Mouse (Mus musculus): Measurements from ENCODE around the gene Jph2. TPM values are rescaled to one million over a fixed set of nuclear protein-coding genes. Genes with fewer than 3 reads are reported as not detected.

Gene Jph2
- 0.93 and 0.94 TPM in 2 replicates for polyA plus RNA-seq (2015; fragmentation: Nextera tagmentation; extraction: Ambion mirVana)

GRCm38 (mm10) chr2:163397905-163398304 is at the start of gene Jph2:
TSS of gene Jph2 (minus strand) at chr2:163397993.
- Histone ChIP-seq H3K4me1 (no peaks in the 10 kb centered on the region), H3K27me3 (replicated peaks) (no peaks in the 10 kb centered on the region), H3K4me3 (no peak within 1 kb of the TSS), H3K36me3 (replicated peaks) (no peaks in the 10 kb centered on the region), H3K4me2 (no peak within 1 kb of the TSS), H3K27ac (no peak within 1 kb of the TSS), H3K9ac (no peak within 1 kb of the TSS), H3K9me3 (no peaks in the 10 kb centered on the region)
- WGBS, result 11% methylated on average over 10 of the region's 10 CpGs
- ATAC-seq (replicated peaks), result no peak

GRCm38 (mm10) chr2:163447375-163447774 is 49.6 kb upstream of the Jph2 start:
- Histone ChIP-seq H3K27me3 (replicated peaks) (no peaks in the 10 kb centered on the region), H3K9ac (no peak overlapping the region), H3K4me2 (no peak overlapping the region), H3K27ac (no peak overlapping the region), H3K9me3 (no peaks in the 10 kb centered on the region), H3K4me1 (no peaks in the 10 kb centered on the region), H3K4me3 (no peak overlapping the region), H3K36me3 (replicated peaks) (peaks cover 33% of the 10 kb centered on the region)
- 89% methylated on average over 12 of the region's 12 CpGs for WGBS
- no peak for ATAC-seq (replicated peaks)

- 70% methylated on average over 7 of the region's 7 CpGs for WGBS
- Histone ChIP-seq H3K27me3 (replicated peaks) (no peaks in the 10 kb centered on the region), H3K9ac (no peak overlapping the region), H3K4me3 (no peak overlapping the region), H3K27ac (no peak overlapping the region), H3K4me1 (peaks cover 27% of the 10 kb centered on the region), H3K4me2 (no peak overlapping the region), H3K36me3 (replicated peaks) (peaks cover 15% of the 10 kb centered on the region; the same call in 1 of the 2 replicates), H3K9me3 (no peaks in the 10 kb centered on the region)
- no peak for ATAC-seq (replicated peaks)
Measured at GRCm38 (mm10) chr2:163444017-163444416, 46.2 kb upstream of the Jph2 start.

GRCm38 (mm10) chr2:163443543-163443942 is 45.8 kb upstream of the Jph2 start:
- ATAC-seq (replicated peaks), result no peak
- Histone ChIP-seq H3K27me3 (replicated peaks) (no peaks in the 10 kb centered on the region), H3K27ac (no peak overlapping the region), H3K36me3 (replicated peaks) (peaks cover 15% of the 10 kb centered on the region; the same call in 1 of the 2 replicates), H3K9ac (no peak overlapping the region), H3K9me3 (no peaks in the 10 kb centered on the region), H3K4me3 (no peak overlapping the region), H3K4me2 (no peak overlapping the region), H3K4me1 (peaks cover 27% of the 10 kb centered on the region)
- WGBS, result 75% methylated on average over 6 of the region's 6 CpGs

GRCm38 (mm10) chr2:163439488-163439887 is 41.7 kb upstream of the Jph2 start:
- WGBS, result 77% methylated on average over 1 of the region's 1 CpGs
- Histone ChIP-seq H3K27ac (peak overlapping the region; percentile 87), H3K36me3 (replicated peaks) (no peaks in the 10 kb centered on the region), H3K4me1 (peaks cover 32% of the 10 kb centered on the region), H3K27me3 (replicated peaks) (no peaks in the 10 kb centered on the region), H3K4me2 (peak overlapping the region; percentile 65), H3K9me3 (no peaks in the 10 kb centered on the region), H3K4me3 (peak overlapping the region; percentile 72), H3K9ac (peak overlapping the region; percentile 81)
- no peak for ATAC-seq (replicated peaks)

- peaks cover 32% of the 10 kb centered on the region for H3K4me1 ChIP-seq
- no peaks in the 10 kb centered on the region for H3K27me3 ChIP-seq (replicated peaks)
- peak overlapping the region; percentile 81 for H3K9ac ChIP-seq
- no peaks in the 10 kb centered on the region for H3K36me3 ChIP-seq (replicated peaks)
- no peaks in the 10 kb centered on the region for H3K9me3 ChIP-seq
- peak overlapping the region; percentile 72 for H3K4me3 ChIP-seq
- peak; percentile 75 for ATAC-seq (replicated peaks)
- 2% methylated on average over 30 of the region's 30 CpGs for WGBS
- peak overlapping the region; percentile 65 for H3K4me2 ChIP-seq
- H3K27ac ChIP-seq, result peak overlapping the region; percentile 87
Measured at GRCm38 (mm10) chr2:163438619-163439451, 41.0 kb upstream of the Jph2 start.

GRCm38 (mm10) chr2:163438246-163438618 is 40.4 kb upstream of the Jph2 start, which contains the start of gene Gdap1l1:
TSS of gene Gdap1l1 (plus strand) at chr2:163438476.
- H3K27me3 ChIP-seq (replicated peaks), result no peaks in the 10 kb centered on the region
- H3K9ac ChIP-seq, result peak within 1 kb of the TSS; percentile 81
- WGBS, result 0% methylated on average over 17 of the region's 18 CpGs
- peak within 1 kb of the TSS; percentile 65 for H3K4me2 ChIP-seq
- peak within 1 kb of the TSS; percentile 72 for H3K4me3 ChIP-seq
- ATAC-seq (replicated peaks), result peak; percentile 89
- peaks cover 32% of the 10 kb centered on the region for H3K4me1 ChIP-seq
- H3K9me3 ChIP-seq, result no peaks in the 10 kb centered on the region
- no peaks in the 10 kb centered on the region for H3K36me3 ChIP-seq (replicated peaks)
- H3K27ac ChIP-seq, result peak within 1 kb of the TSS; percentile 87

- H3K4me1 ChIP-seq, result peaks cover 32% of the 10 kb centered on the region
- H3K4me3 ChIP-seq, result peak overlapping the region; percentile 72
- H3K27ac ChIP-seq, result peak overlapping the region; percentile 87
- WGBS, result 41% methylated on average over 4 of the region's 4 CpGs
- H3K9me3 ChIP-seq, result no peaks in the 10 kb centered on the region
- no peaks in the 10 kb centered on the region for H3K36me3 ChIP-seq (replicated peaks)
- peak overlapping the region; percentile 81 for H3K9ac ChIP-seq
- H3K4me2 ChIP-seq, result peak overlapping the region; percentile 65
- H3K27me3 ChIP-seq (replicated peaks), result no peaks in the 10 kb centered on the region
- ATAC-seq (replicated peaks), result 0 out of 2 replicates have a peak, but pooled peaks have one; percentile 15
Measured at GRCm38 (mm10) chr2:163437800-163438199, 40.0 kb upstream of the Jph2 start.

- Histone ChIP-seq H3K36me3 (replicated peaks) (no peaks in the 10 kb centered on the region), H3K9me3 (no peaks in the 10 kb centered on the region), H3K4me3 (no peak overlapping the region), H3K27ac (no peak overlapping the region), H3K9ac (no peak overlapping the region), H3K4me1 (0 out of 2 replicates have a peak, but pooled peaks cover 5% of the 10 kb centered on the region), H3K4me2 (no peak overlapping the region), H3K27me3 (replicated peaks) (no peaks in the 10 kb centered on the region)
- ATAC-seq (replicated peaks), result no peak
- 17% methylated on average over 4 of the region's 4 CpGs for WGBS
Measured at GRCm38 (mm10) chr2:163433971-163434370, 36.2 kb upstream of the Jph2 start.

GRCm38 (mm10) chr2:163431289-163431688 is 33.5 kb upstream of the Jph2 start:
- Histone ChIP-seq H3K27me3 (replicated peaks) (no peaks in the 10 kb centered on the region), H3K9ac (no peak overlapping the region), H3K4me2 (no peak overlapping the region), H3K4me1 (no peaks in the 10 kb centered on the region), H3K36me3 (replicated peaks) (no peaks in the 10 kb centered on the region), H3K9me3 (no peaks in the 10 kb centered on the region), H3K4me3 (no peak overlapping the region), H3K27ac (no peak overlapping the region)
- no peak for ATAC-seq (replicated peaks)
- 88% methylated on average over 9 of the region's 9 CpGs for WGBS

- ATAC-seq (replicated peaks), result no peak
- Histone ChIP-seq H3K4me1 (no peaks in the 10 kb centered on the region), H3K9ac (no peak overlapping the region), H3K4me2 (no peak overlapping the region), H3K4me3 (no peak overlapping the region), H3K9me3 (no peaks in the 10 kb centered on the region), H3K27me3 (replicated peaks) (no peaks in the 10 kb centered on the region), H3K36me3 (replicated peaks) (no peaks in the 10 kb centered on the region), H3K27ac (no peak overlapping the region)
- 67% methylated on average over 4 of the region's 4 CpGs for WGBS
Measured at GRCm38 (mm10) chr2:163428346-163429011, 30.7 kb upstream of the Jph2 start.

GRCm38 (mm10) chr2:163424597-163424996 is 26.8 kb upstream of the Jph2 start, which contains the start of gene Oser1:
TSS of gene Oser1 (minus strand) at chr2:163424697.
- no peaks in the 10 kb centered on the region for H3K9me3 ChIP-seq
- H3K4me2 ChIP-seq, result no peak within 1 kb of the TSS
- H3K9ac ChIP-seq, result no peak within 1 kb of the TSS
- H3K4me3 ChIP-seq, result no peak within 1 kb of the TSS
- no peak for ATAC-seq (replicated peaks)
- 0 out of 2 replicates have a peak, but pooled peaks cover 2% of the 10 kb centered on the region for H3K36me3 ChIP-seq (replicated peaks)
- H3K27ac ChIP-seq, result no peak within 1 kb of the TSS
- peaks cover 18% of the 10 kb centered on the region for H3K4me1 ChIP-seq
- 85% methylated on average over 6 of the region's 6 CpGs for WGBS
- no peaks in the 10 kb centered on the region for H3K27me3 ChIP-seq (replicated peaks)

Data from midbrain, embryonic 15.5 days (tissue).